23 mouse cellular contexts compared by ENCODE assay signal in the genomic region with DNA sequence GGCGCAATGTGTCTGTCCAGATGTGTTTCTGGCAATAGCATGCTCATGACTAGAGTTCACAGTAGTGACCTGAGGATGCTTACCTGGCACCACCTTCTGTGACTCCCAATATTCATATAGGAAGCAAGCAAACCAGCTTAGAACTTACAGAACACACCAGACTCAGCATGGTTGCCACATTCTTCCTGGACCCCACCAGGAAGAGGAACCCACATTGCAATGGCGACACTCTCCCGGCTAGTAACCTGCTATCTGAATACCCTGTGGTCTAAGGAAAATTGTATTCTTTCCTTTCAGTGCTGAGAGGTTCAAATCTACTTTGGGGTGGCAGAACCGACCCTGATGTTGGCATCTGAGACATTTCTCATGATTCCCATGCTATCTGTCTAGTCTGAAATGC. TPM values are rescaled to one million over a fixed set of nuclear protein-coding genes. Genes with fewer than 3 reads are reported as not detected.
DNase-seq lines count a peak whose midpoint lies in the region; ATAC-seq and TF ChIP-seq lines count a peak whose summit lies in the region.
"Had no signal": no experiment of that assay in that cellular context is flagged by ENCODE, and none has a peak within 500 bp of the region (broad histone marks: within the 10 kb centered on the region; RNA-seq: fewer than 3 reads in every experiment).

No protein-coding gene starts in this region.

- H3K9ac ChIP-seq in heart, embryonic 12.5 days: no peak overlapping the region
- no peak overlapping the region for H3K9ac ChIP-seq in hindbrain, postnatal 0 days (replicated peaks; ENCODE audit: low read length)

- no peaks in the 10 kb centered on the region for H3K4me1 ChIP-seq in heart, embryonic 12.5 days (replicated peaks)
- H3K4me1 ChIP-seq in hindbrain, postnatal 0 days (ENCODE audit: insufficient read depth, low read length): no peaks in the 10 kb centered on the region

- peak; percentile 28 for DNase-seq in heart, adult 11 months
- no peak for DNase-seq in hindbrain, postnatal 0 days (ENCODE audit: low spot score)
- no peak for DNase-seq in cerebellum, adult 11-12 months
- no peak for DNase-seq in gastrocnemius, adult 2 months
- DNase-seq: adrenal gland, adult 2 months; adrenal gland, adult 8-10 months; adrenal gland, postnatal 10 days; adrenal gland, postnatal 14 days; adrenal gland, postnatal 25 days; adrenal gland, postnatal 36 days; B cell, adult 2 months; cerebellum, adult 11 months; cerebellum, adult 18-20 months had no signal

- no peak overlapping the region for H3K4me2 ChIP-seq in heart, embryonic 12.5 days
- H3K4me2 ChIP-seq in hindbrain, postnatal 0 days (ENCODE audit: low read depth, low read length): no peak overlapping the region

- H3K27ac ChIP-seq in heart, embryonic 12.5 days (ENCODE audit: poor library complexity, severe bottlenecking): no peak overlapping the region
- no peak overlapping the region for H3K27ac ChIP-seq in hindbrain, postnatal 0 days
- H3K27ac ChIP-seq in gastrocnemius, adult 2 months: no peak overlapping the region

- no peaks in the 10 kb centered on the region for H3K36me3 ChIP-seq in heart, embryonic 12.5 days
- no peaks in the 10 kb centered on the region for H3K36me3 ChIP-seq in hindbrain, postnatal 0 days (ENCODE audit: insufficient read depth, low read length)
- H3K36me3 ChIP-seq: G1E had no signal

- H3K27me3 ChIP-seq in heart, embryonic 12.5 days (replicated peaks): 0 out of 2 replicates have a peak, but pooled peaks cover 9% of the 10 kb centered on the region
- no peaks in the 10 kb centered on the region for H3K27me3 ChIP-seq in hindbrain, postnatal 0 days (ENCODE audit: insufficient read depth, low read length)

- H3K9me3 ChIP-seq in heart, embryonic 12.5 days (replicated peaks): no peaks in the 10 kb centered on the region
- no peaks in the 10 kb centered on the region for H3K9me3 ChIP-seq in hindbrain, postnatal 0 days (ENCODE audit: low read length)
- H3K9me3 ChIP-seq: G1E had no signal

- WGBS in heart, embryonic 12.5 days: 80% methylated on average over 4 of the region's 4 CpGs
- WGBS in hindbrain, postnatal 0 days: 87% methylated on average over 4 of the region's 4 CpGs

- intact Hi-C loops in gastrocnemius, adult 2 months (cut with DNase I): no loop called here

- no peak for ATAC-seq in heart, embryonic 12.5 days (ENCODE audit: insufficient number of reproducible peaks, low FRiP score)
- ATAC-seq in granulocyte monocyte progenitor cell, adult 5-6 weeks (replicated peaks; ENCODE audit: poor library complexity, severe bottlenecking): peak; percentile 68
- peak; percentile 49; the same call in 1 of the 2 replicates for ATAC-seq in megakaryocyte, adult 5-6 weeks (ENCODE audit: poor library complexity, severe bottlenecking)
- ATAC-seq in megakaryocyte progenitor cell, adult 5-6 weeks (replicated peaks; ENCODE audit: poor library complexity): peak; percentile 53
- no peak for ATAC-seq in hindbrain, postnatal 0 days
- ATAC-seq: activated CD4-positive, CD25-positive, alpha-beta regulatory T cell, adult 4 months; CD4-positive, CD25-positive, alpha-beta regulatory T cell, adult 4 months; Patski had no signal

- no peak for TF ChIP-seq CTCF in hindbrain, postnatal 0 days (IDR thresholded peaks at IDR 0.05; ENCODE audit: low read depth)
- TF ChIP-seq CTCF in gastrocnemius, adult 2 months (IDR thresholded peaks at IDR 0.05): no peak

- no peak overlapping the region for H3K4me3 ChIP-seq in heart, embryonic 12.5 days
- H3K4me3 ChIP-seq in hindbrain, postnatal 0 days (ENCODE audit: low read length): no peak overlapping the region
- H3K4me3 ChIP-seq in gastrocnemius, adult 2 months: no peak overlapping the region

RNA-seq across cellular contexts. Expression of gene Pkd1l1, which starts 5.1 kb away (rescaled TPM):
- 0.04 and 0.05 TPM in 2 replicates for polyA plus RNA-seq in heart, embryonic 12.5 days (2016; fragmentation: Nextera tagmentation; extraction: Ambion mirVana)
- 0.11 TPM in 1 of 2 replicates, not detected in the other for total RNA-seq in granulocyte monocyte progenitor cell, adult 5-6 weeks (2014; fragmentation: Nextera tagmentation)
- not detected in 2 replicates for total RNA-seq in granulocyte monocyte progenitor cell, adult 5-6 weeks (2017)
- not detected in 2 replicates for total RNA-seq in megakaryocyte, adult 5-6 weeks (2015)
- 0.04 TPM in 1 of 2 replicates, not detected in the other for total RNA-seq in megakaryocyte, adult 5-6 weeks (2017)
- total RNA-seq in megakaryocyte progenitor cell, adult 5-6 weeks (2015): 0.02 TPM in 1 of 2 replicates, not detected in the other
- total RNA-seq in megakaryocyte progenitor cell, adult 5-6 weeks (2017): not detected in 2 replicates
- total RNA-seq in hindbrain, postnatal 0 days (2014; rRNA removed): 0.37 and 0.40 TPM in 2 replicates
- polyA plus RNA-seq in hindbrain, postnatal 0 days (2015; fragmentation: Nextera tagmentation; extraction: Ambion mirVana): 0.19 and 0.33 TPM in 2 replicates
- under 1 TPM in 1 of 2 experiments, not detected in 1; 0.03 TPM for total RNA-seq in gastrocnemius, adult 2 months (2021)
- total RNA-seq: adrenal gland, postnatal 36 days; CH12.LX; MEL had no signal
- polyA plus RNA-seq: activated CD4-positive, CD25-positive, alpha-beta regulatory T cell, adult 4 months; G1E had no signal

RNA-seq across cellular contexts. Expression of gene Hus1, which starts 32.8 kb away (rescaled TPM):
- 14.7 and 16.2 TPM in 2 replicates for polyA plus RNA-seq in heart, embryonic 12.5 days (2016; fragmentation: Nextera tagmentation; extraction: Ambion mirVana)
- total RNA-seq in granulocyte monocyte progenitor cell, adult 5-6 weeks (2014; fragmentation: Nextera tagmentation): 19.7 and 29.7 TPM in 2 replicates
- total RNA-seq in granulocyte monocyte progenitor cell, adult 5-6 weeks (2017): 15.9 and 28.6 TPM in 2 replicates
- total RNA-seq in megakaryocyte, adult 5-6 weeks (2015): 8.7 and 14.4 TPM in 2 replicates
- total RNA-seq in megakaryocyte, adult 5-6 weeks (2017): 8.4 and 8.7 TPM in 2 replicates
- total RNA-seq in megakaryocyte progenitor cell, adult 5-6 weeks (2015): 21.2 and 29.5 TPM in 2 replicates
- total RNA-seq in megakaryocyte progenitor cell, adult 5-6 weeks (2017): 17.5 and 23.7 TPM in 2 replicates
- total RNA-seq in hindbrain, postnatal 0 days (2014; rRNA removed): 17.3 and 20.0 TPM in 2 replicates
- polyA plus RNA-seq in hindbrain, postnatal 0 days (2015; fragmentation: Nextera tagmentation; extraction: Ambion mirVana): 9.5 and 10.1 TPM in 2 replicates
- total RNA-seq in gastrocnemius, adult 2 months (2021): 1 to 10 TPM; 7.7 to 9.2 TPM

Comparison
In these comparisons a context has a peak if more than half of its experiments do, and no peak if none do; other contexts are left out.
1. ATAC-seq: peak in granulocyte monocyte progenitor cell, adult 5-6 weeks (single experiment), megakaryocyte, adult 5-6 weeks (single experiment) and megakaryocyte progenitor cell, adult 5-6 weeks (single experiment); none in heart, embryonic 12.5 days (single experiment) and hindbrain, postnatal 0 days (single experiment).